Mouse (Mus musculus) brain, embryonic 14.5 days (tissue): ENCODE results near the gene Gm21972.

Source experiments
- CTCF ChIP-seq: fragments of 200-500 bp; IDR thresholded peaks from 2 replicates; pipeline ENCODE4 v1.5.1; 2012; ENCODE audit warnings: inconsistent platforms, mild to moderate bottlenecking, moderate library complexity, borderline replicate concordance; ENCODE audit not compliant: insufficient read depth, insufficient read length; ENCODE audit errors: extremely low read depth
- POLR2A ChIP-seq: fragments of 200-500 bp; IDR thresholded peaks from 2 replicates; pipeline ENCODE4 v1.6.1; 2012; ENCODE audit warnings: mild to moderate bottlenecking, inconsistent platforms, borderline replicate concordance; ENCODE audit not compliant: poor library complexity, insufficient read depth, insufficient read length, severe bottlenecking; ENCODE audit errors: extremely low read depth

GRCm38 (mm10) chr1:86094413-86094812, 39.0 kb upstream of the Gm21972 start:
- TF ChIP-seq CTCF: no peak
- no peak for TF ChIP-seq POLR2A
